Mouse (Mus musculus) bone marrow, adult 2 months (tissue): ENCODE data around the gene Ss18l1. TPM values are rescaled to one million over a fixed set of nuclear protein-coding genes. Genes with fewer than 3 reads are reported as not detected.

ENCODE experiments used
- H3K27ac ChIP-seq: fragments of 200-500 bp; 2 replicates; pipeline ENCODE4 v1.5.1; 2012; ENCODE audit warnings: low read depth, mild to moderate bottlenecking, control low read depth, inconsistent platforms, low read length; ENCODE audit not compliant: control insufficient read depth, poor library complexity, insufficient read depth
- H3K4me1 ChIP-seq: fragments of 200-500 bp; 2 replicates; pipeline ENCODE4 v1.6.1; 2011; ENCODE audit warnings: low read length; ENCODE audit not compliant: control insufficient read depth, insufficient read depth
- H3K4me3 ChIP-seq: fragments of 200-500 bp; replicated peaks from 2 replicates; pipeline ENCODE3; 2011; ENCODE audit warnings: mild to moderate bottlenecking, low read depth, low read length, control low read depth; ENCODE audit not compliant: control insufficient read depth
- CTCF ChIP-seq: fragments of 200-500 bp; IDR thresholded peaks from 2 replicates; pipeline ENCODE4 v1.5.1; 2011; ENCODE audit warnings: low read length, control low read depth; ENCODE audit not compliant: control insufficient read depth, insufficient read depth
- POLR2A ChIP-seq: fragments of 200-500 bp; IDR thresholded peaks from 2 replicates; pipeline ENCODE4 v1.6.1; 2011; ENCODE audit warnings: low read depth, mild to moderate bottlenecking, control low read depth, low read length, borderline replicate concordance; ENCODE audit not compliant: control insufficient read depth
- WGBS: fragments of 180-500 bp; shearing (Covaris S2); methylation state at CpG from one replicate; pipeline ENCODE4 v1.1.7; 2018; 5-methylcytosine and 5-hydroxymethylcytosine counted together
- polyA plus RNA-seq: library from polyadenylated mRNA; stranded (reverse); fragments of >200 nt; gene quantifications from 2 replicates; pipeline ENCODE4 v1.2.4, GENCODE M21; 2011; ENCODE audit warnings: low replicate concordance; ENCODE audit not compliant: missing spikeins, insufficient read depth, insufficient read length

Gene Ss18l1
- polyA plus RNA-seq, 1 experiment = 1.9 TPM

DNA sequence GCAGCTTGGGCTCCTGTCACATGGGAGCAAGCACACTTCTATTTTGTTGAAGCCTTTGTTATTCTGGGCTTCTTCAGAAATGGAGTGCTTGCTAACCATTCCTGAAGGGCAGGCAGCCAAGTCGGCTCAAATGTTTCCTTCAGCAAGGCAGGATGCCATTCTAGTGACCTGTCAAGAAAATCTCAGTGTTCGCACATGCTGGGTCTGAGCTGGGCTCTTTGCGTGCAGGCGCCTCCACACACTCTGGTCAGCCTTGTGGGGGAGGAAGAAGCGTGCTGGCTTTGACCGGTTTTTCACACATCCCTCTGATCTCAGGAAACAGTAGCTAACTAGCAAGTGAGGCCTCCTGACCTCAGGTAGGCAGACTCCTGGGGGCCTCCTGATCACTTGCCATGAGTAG lies 73.0 kb downstream of the Ss18l1 start:
- TF ChIP-seq CTCF (no peak), POLR2A (no peak)
- peaks cover 4% of the 10 kb centered on the region; the same call in 1 of the 2 replicates for H3K4me1 ChIP-seq
- 34% methylated on average over 6 of the region's 6 CpGs for WGBS
- no peak overlapping the region for H3K4me3 ChIP-seq
- H3K27ac ChIP-seq = no peak overlapping the region

DNA sequence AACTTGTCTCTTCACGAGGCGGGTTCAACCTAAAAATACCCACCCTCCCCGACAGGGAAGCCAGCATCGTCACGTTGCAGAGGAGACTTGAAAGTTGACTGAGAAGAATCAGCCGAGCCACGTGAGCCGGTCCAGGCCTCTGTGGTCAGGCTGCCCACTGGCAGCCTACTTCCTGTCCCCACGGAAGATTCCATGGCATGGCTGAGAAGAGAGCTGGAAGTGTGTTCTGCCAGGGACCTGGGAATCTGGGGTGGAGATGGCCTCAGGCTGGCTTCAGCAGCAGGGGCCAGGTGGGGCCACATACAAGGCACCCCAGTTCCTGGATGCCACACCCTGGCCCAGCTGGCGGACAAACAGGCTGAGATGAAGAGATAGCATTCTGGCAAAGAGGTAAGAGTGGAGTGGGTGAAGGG lies 73.8 kb downstream of the Ss18l1 start:
- H3K4me1 ChIP-seq = peaks cover 4% of the 10 kb centered on the region; the same call in 1 of the 2 replicates
- 26% methylated on average over 10 of the region's 10 CpGs for WGBS
- no peak overlapping the region for H3K4me3 ChIP-seq
- no peak for TF ChIP-seq CTCF
- no peak for TF ChIP-seq POLR2A
- no peak overlapping the region for H3K27ac ChIP-seq

DNA sequence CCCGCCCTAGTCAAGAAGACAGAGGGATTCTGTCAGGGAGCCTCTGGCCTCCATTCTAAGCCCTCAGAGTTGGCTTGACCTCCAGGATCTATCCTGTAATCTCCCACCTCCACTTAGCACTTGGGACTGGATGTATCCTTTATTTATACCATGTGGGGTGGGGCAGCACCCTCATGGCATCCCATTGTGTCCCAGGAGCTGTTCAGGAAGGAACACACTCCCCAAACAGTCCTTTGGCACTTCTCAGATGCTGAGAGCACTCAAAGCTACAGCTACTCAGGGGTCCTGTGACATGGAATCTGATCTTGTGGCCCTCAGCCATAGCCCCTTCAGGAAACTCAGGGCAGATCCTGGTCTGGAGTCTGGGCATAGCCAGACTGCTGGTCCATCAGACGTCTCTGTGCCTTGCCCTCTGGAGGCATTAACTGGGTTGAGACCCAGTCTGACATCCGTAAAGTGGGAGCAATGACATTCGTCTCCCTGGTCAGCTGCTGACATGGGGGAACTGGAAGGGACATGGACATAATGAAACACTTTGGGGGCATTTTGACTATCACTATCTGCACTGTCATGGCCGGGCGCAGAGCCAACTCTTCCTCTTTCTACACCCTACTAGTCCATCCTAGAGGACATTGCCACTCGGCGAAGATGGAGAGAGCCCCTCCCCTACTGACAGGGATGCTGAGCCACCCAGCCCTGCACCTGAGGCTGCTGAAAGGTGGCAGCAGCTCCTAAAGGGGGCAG lies 74.6 kb downstream of the Ss18l1 start:
- peaks cover 4% of the 10 kb centered on the region; the same call in 1 of the 2 replicates for H3K4me1 ChIP-seq
- WGBS = 54% methylated on average over 8 of the region's 8 CpGs
- no peak for TF ChIP-seq POLR2A
- TF ChIP-seq CTCF = no peak
- no peak overlapping the region for H3K4me3 ChIP-seq
- no peak overlapping the region for H3K27ac ChIP-seq

DNA sequence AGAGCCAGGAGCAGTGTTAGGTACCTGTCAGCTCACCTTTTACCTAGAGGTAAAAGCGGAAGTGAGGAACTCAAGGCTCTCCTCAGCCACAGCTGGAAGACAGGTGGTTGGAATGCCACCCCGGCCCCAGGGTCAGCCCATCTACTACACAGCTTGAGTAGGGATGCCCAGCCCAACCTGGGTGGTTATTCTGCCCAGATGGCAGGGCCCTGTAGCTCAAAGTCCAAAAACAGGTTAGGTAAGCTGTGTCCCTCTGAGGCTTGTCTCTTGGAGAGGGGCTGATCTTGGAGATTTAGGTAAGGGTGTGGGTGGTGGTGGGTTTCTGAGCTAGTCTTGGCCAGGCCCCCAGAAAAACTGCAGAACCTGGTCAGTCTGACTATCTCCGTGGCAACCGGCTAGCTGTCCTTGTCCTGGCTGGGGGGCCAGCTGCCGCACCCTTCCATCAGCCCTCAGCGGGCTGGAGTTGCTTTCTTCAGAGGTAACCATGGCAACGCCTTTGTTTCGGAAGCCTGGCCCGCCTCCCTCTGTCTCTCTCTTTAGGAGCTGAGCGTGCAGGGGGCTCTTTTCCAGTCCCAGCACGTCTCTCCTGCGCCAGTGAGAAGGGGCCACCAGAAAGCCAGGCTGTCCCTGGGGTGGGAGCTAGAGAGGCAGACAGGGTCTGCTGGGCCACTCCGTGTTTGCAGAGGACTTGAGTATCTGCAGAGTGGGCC lies 75.3 kb downstream of the Ss18l1 start:
- H3K4me1 ChIP-seq = peaks cover 4% of the 10 kb centered on the region; the same call in 1 of the 2 replicates
- H3K27ac ChIP-seq = peak overlapping the region; percentile 70; the same call in 1 of the 2 replicates
- WGBS = 22% methylated on average over 13 of the region's 13 CpGs
- H3K4me3 ChIP-seq = no peak overlapping the region
- TF ChIP-seq POLR2A = no peak
- no peak for TF ChIP-seq CTCF

DNA sequence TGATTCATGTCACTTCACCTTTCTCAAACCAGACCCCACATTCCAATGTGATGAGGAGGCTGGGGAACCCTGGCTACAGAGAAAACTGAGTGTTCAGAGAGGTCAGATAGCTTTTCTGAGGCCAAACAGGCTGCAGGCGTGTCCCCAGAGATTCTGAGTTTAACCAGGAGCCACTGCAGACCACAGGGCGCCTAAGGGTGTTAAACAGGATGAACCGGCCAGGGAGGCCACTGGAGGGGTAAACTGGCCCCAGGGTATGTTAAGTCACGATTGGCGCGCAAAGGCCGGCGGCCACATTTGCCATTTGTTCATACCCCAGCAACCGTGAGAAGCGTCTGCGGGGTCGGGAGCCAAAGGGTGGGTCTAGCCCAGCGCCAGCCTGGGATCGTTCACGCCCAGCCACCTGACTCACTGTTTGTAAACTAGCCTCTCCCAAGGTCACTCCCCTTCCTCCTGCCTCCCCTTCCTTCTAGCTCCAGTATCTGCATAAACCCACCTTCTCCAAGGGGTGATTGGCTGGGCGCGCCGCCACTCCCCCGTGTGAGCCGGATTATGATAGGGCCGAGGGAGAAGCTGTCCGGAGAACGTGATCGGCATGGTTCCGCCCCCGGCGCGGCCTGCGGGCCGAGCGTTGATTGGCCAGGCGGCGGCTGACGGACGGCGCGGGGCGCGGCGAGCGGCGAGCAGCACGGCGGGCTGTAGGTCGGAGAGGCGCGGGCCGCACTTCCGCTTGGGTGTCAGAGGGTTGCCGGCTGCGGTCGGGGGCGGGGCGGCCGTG lies 76.5 kb downstream of the Ss18l1 start, which contains the start of gene Osbpl2:
TSS of gene Osbpl2 (plus strand) at position 646 of the 778 bp plus-strand sequence.
- H3K4me1 ChIP-seq = peaks cover 4% of the 10 kb centered on the region; the same call in 1 of the 2 replicates
- TF ChIP-seq CTCF (no peak), POLR2A (peak; percentile 65; the same call in 1 of the 2 replicates)
- peak within 1 kb of the TSS; percentile 90 for H3K27ac ChIP-seq
- peak within 1 kb of the TSS; percentile 63 for H3K4me3 ChIP-seq
- 1% methylated on average over 55 of the region's 55 CpGs for WGBS

Other genes starting within 250 kb of the Ss18l1 start
- 14.0 and 22.9 TPM in 2 replicates for gene Taf4, start 65.9 kb upstream of the Ss18l1 start, polyA plus RNA-seq
- 19.9 and 37.9 TPM in 2 replicates for gene Lsm14b, start 17.5 kb upstream of the Ss18l1 start, polyA plus RNA-seq
- 81.3 and 149 TPM in 2 replicates for gene Psma7, start 76 bp upstream of the Ss18l1 start, polyA plus RNA-seq
- gene Mtg2, start 28.1 kb downstream of the Ss18l1 start, polyA plus RNA-seq = 3.5 and 8.2 TPM in 2 replicates
- gene Hrh3, start 62.0 kb downstream of the Ss18l1 start, polyA plus RNA-seq = not detected in 2 replicates
- gene Osbpl2, start 76.8 kb downstream of the Ss18l1 start, polyA plus RNA-seq = 10.2 and 14.2 TPM in 2 replicates
- 45.5 and 50.2 TPM in 2 replicates for gene Adrm1, start 129.0 kb downstream of the Ss18l1 start, polyA plus RNA-seq
- 1.5 and 6.6 TPM in 2 replicates for gene Lama5, start 183.3 kb downstream of the Ss18l1 start, polyA plus RNA-seq
- 1,144 and 1,728 TPM in 2 replicates for gene Rps21, start 214.9 kb downstream of the Ss18l1 start, polyA plus RNA-seq
- gene Cables2, start 231.0 kb downstream of the Ss18l1 start, polyA plus RNA-seq = 12.2 and 16.3 TPM in 2 replicates
- gene Rbbp8nl, start 247.4 kb downstream of the Ss18l1 start, polyA plus RNA-seq = not detected in 2 replicates